Mouse (Mus musculus) embryonic fibroblast, embryonic 13.5 days (primary cell): ENCODE measurements around the gene Plekhg5.

Source experiments
- CTCF ChIP-seq: IDR thresholded peaks from 2 replicates; pipeline ENCODE4 v1.5.1; 2011; ENCODE audit warnings: mild to moderate bottlenecking, control low read depth, low read length, moderate library complexity, borderline replicate concordance; ENCODE audit not compliant: insufficient read depth
- POLR2A ChIP-seq: IDR thresholded peaks from 2 replicates; pipeline ENCODE4 v1.6.1; 2011; ENCODE audit warnings: low read depth, mild to moderate bottlenecking, control low read depth, low read length, moderate library complexity

- no peak for TF ChIP-seq CTCF
- no peak for TF ChIP-seq POLR2A
Measured at GRCm38 (mm10) chr4:152074548-152074947, 2.2 kb downstream of the Plekhg5 start.
